Mouse (Mus musculus) heart, embryonic 15.5 days (tissue): ENCODE measurements around the gene Pcdh15. TPM values are rescaled to one million over a fixed set of nuclear protein-coding genes. Genes with fewer than 3 reads are reported as not detected.

Experiments
- ATAC-seq: fragments of 200-750 bp; cut with Nextera tagmentation; replicated peaks from 2 replicates; pipeline ENCODE4 v1.8.0; 2017; ENCODE audit warnings: low read depth, moderate TSS enrichment; ENCODE audit not compliant: insufficient number of reproducible peaks, insufficient read depth, low FRiP score
- H3K27ac ChIP-seq: fragments of 300-500 bp; sonication (generic); 2 replicates; pipeline ENCODE4 v1.5.1; 2015; ENCODE audit warnings: mild to moderate bottlenecking, inconsistent platforms
- H3K27me3 ChIP-seq: fragments of 300-500 bp; sonication (generic); 2 replicates; pipeline ENCODE4 v1.6.1; 2015; ENCODE audit warnings: inconsistent platforms
- H3K36me3 ChIP-seq: fragments of 300-500 bp; sonication (generic); 2 replicates; pipeline ENCODE4 v1.6.1; 2015; ENCODE audit warnings: mild to moderate bottlenecking, inconsistent platforms
- H3K4me1 ChIP-seq: fragments of 300-500 bp; sonication (generic); replicated peaks from 2 replicates; pipeline ENCODE4 v1.6.1; 2015; ENCODE audit warnings: inconsistent platforms
- H3K4me2 ChIP-seq: fragments of 300-500 bp; sonication (generic); 2 replicates; pipeline ENCODE4 v1.6.1; 2015; ENCODE audit warnings: inconsistent platforms, mild to moderate bottlenecking, moderate library complexity
- H3K4me3 ChIP-seq: fragments of 300-500 bp; sonication (generic); 2 replicates; pipeline ENCODE4 v1.5.1; 2015; ENCODE audit warnings: mild to moderate bottlenecking, inconsistent platforms
- H3K9ac ChIP-seq: fragments of 300-500 bp; sonication (generic); 2 replicates; pipeline ENCODE4 v1.6.1; 2015; ENCODE audit warnings: mild to moderate bottlenecking, inconsistent platforms
- H3K9me3 ChIP-seq: fragments of 300-500 bp; sonication (generic); replicated peaks from 2 replicates; pipeline ENCODE4 v1.6.1; 2016; ENCODE audit warnings: inconsistent platforms
- WGBS: fragments of 180-500 bp; shearing (Covaris S2); methylation state at CpG from one replicate; pipeline ENCODE4 v1.1.7; 2015; ENCODE audit warnings: mixed read lengths; 5-methylcytosine and 5-hydroxymethylcytosine counted together
- polyA plus RNA-seq: library from polyadenylated mRNA; unstranded; fragments of >200 nt; fragmentation: Nextera tagmentation; extraction: Ambion mirVana; gene quantifications from 2 replicates; pipeline ENCODE4 v1.2.1, GENCODE M21; 2015

Pcdh15 gene
- polyA plus RNA-seq, 1 experiment from 2014 or later = 0.45 TPM

GRCm38 (mm10) chr10:73953362-73953761 is 854.2 kb downstream of the Pcdh15 start:
- Histone ChIP-seq H3K9me3 (no peaks in the 10 kb centered on the region), H3K4me2 (no peak overlapping the region), H3K27ac (no peak overlapping the region), H3K27me3 (no peaks in the 10 kb centered on the region), H3K4me3 (no peak overlapping the region), H3K9ac (no peak overlapping the region), H3K4me1 (no peaks in the 10 kb centered on the region), H3K36me3 (no peaks in the 10 kb centered on the region)
- WGBS = 81% methylated on average over 4 of the region's 4 CpGs
- no peak for ATAC-seq

GRCm38 (mm10) chr10:73984057-73984456 is 884.9 kb downstream of the Pcdh15 start:
- no peaks in the 10 kb centered on the region for H3K4me1 ChIP-seq
- no peak overlapping the region for H3K9ac ChIP-seq
- ATAC-seq = no peak
- no peak overlapping the region for H3K4me3 ChIP-seq
- no peaks in the 10 kb centered on the region for H3K27me3 ChIP-seq
- no peak overlapping the region for H3K4me2 ChIP-seq
- H3K9me3 ChIP-seq = no peaks in the 10 kb centered on the region
- 73% methylated on average over 5 of the region's 5 CpGs for WGBS
- no peaks in the 10 kb centered on the region for H3K36me3 ChIP-seq
- H3K27ac ChIP-seq = no peak overlapping the region

- no peak for ATAC-seq
- no peak overlapping the region for H3K9ac ChIP-seq
- H3K9me3 ChIP-seq = no peaks in the 10 kb centered on the region
- H3K4me1 ChIP-seq = no peaks in the 10 kb centered on the region
- 61% methylated on average over 1 of the region's 1 CpGs for WGBS
- H3K36me3 ChIP-seq = no peaks in the 10 kb centered on the region
- H3K27me3 ChIP-seq = no peaks in the 10 kb centered on the region
- no peak overlapping the region for H3K4me2 ChIP-seq
- no peak overlapping the region for H3K4me3 ChIP-seq
- no peak overlapping the region for H3K27ac ChIP-seq
These were observed 909.7 kb downstream of the Pcdh15 start for GRCm38 (mm10) chr10:74008836-74009235.

- Histone ChIP-seq H3K36me3 (no peaks in the 10 kb centered on the region), H3K4me2 (no peak overlapping the region), H3K4me1 (no peaks in the 10 kb centered on the region), H3K9me3 (no peaks in the 10 kb centered on the region), H3K9ac (no peak overlapping the region), H3K4me3 (no peak overlapping the region), H3K27me3 (no peaks in the 10 kb centered on the region), H3K27ac (no peak overlapping the region)
- 84% methylated on average over 1 of the region's 1 CpGs for WGBS
- no peak for ATAC-seq
These were observed 923.9 kb downstream of the Pcdh15 start for GRCm38 (mm10) chr10:74023091-74023490.

- Histone ChIP-seq H3K27me3 (no peaks in the 10 kb centered on the region), H3K4me1 (no peaks in the 10 kb centered on the region), H3K9me3 (no peaks in the 10 kb centered on the region), H3K4me3 (no peak overlapping the region), H3K27ac (no peak overlapping the region), H3K4me2 (no peak overlapping the region), H3K36me3 (no peaks in the 10 kb centered on the region), H3K9ac (no peak overlapping the region)
- no peak for ATAC-seq
- 51% methylated on average over 9 of the region's 9 CpGs for WGBS
These were observed 953.9 kb downstream of the Pcdh15 start for GRCm38 (mm10) chr10:74053059-74053458.

GRCm38 (mm10) chr10:74086653-74087052 is 987.5 kb downstream of the Pcdh15 start:
- H3K27me3 ChIP-seq = no peaks in the 10 kb centered on the region
- no peak overlapping the region for H3K4me3 ChIP-seq
- no peak overlapping the region for H3K9ac ChIP-seq
- no peaks in the 10 kb centered on the region for H3K9me3 ChIP-seq
- no peak overlapping the region for H3K4me2 ChIP-seq
- no peak for ATAC-seq
- H3K36me3 ChIP-seq = no peaks in the 10 kb centered on the region
- H3K4me1 ChIP-seq = no peaks in the 10 kb centered on the region
- 79% methylated on average over 4 of the region's 4 CpGs for WGBS
- H3K27ac ChIP-seq = no peak overlapping the region

GRCm38 (mm10) chr10:74098296-74098695 is 999.2 kb downstream of the Pcdh15 start:
- H3K27ac ChIP-seq = no peak overlapping the region
- ATAC-seq = no peak

GRCm38 (mm10) chr10:74114107-74114506 is 1015.0 kb downstream of the Pcdh15 start:
- Histone ChIP-seq H3K4me3 (no peak overlapping the region), H3K27me3 (no peaks in the 10 kb centered on the region), H3K27ac (no peak overlapping the region), H3K9ac (no peak overlapping the region), H3K36me3 (no peaks in the 10 kb centered on the region), H3K4me1 (no peaks in the 10 kb centered on the region), H3K4me2 (no peak overlapping the region), H3K9me3 (no peaks in the 10 kb centered on the region)
- no peak for ATAC-seq
- 75% methylated on average over 1 of the region's 1 CpGs for WGBS

More at GRCm38 (mm10) chr10:74098296-74098695, 999.2 kb downstream of the Pcdh15 start:
- no peaks in the 10 kb centered on the region for H3K4me1 ChIP-seq
- no peaks in the 10 kb centered on the region for H3K9me3 ChIP-seq
- WGBS = 83% methylated on average over 1 of the region's 1 CpGs
- H3K4me2 ChIP-seq = no peak overlapping the region
- H3K9ac ChIP-seq = no peak overlapping the region
- H3K36me3 ChIP-seq = no peaks in the 10 kb centered on the region
- no peak overlapping the region for H3K4me3 ChIP-seq
- H3K27me3 ChIP-seq = no peaks in the 10 kb centered on the region

- H3K4me1 ChIP-seq = no peaks in the 10 kb centered on the region
- no peak overlapping the region for H3K4me2 ChIP-seq
- WGBS = 18% methylated on average over 1 of the region's 1 CpGs
- no peaks in the 10 kb centered on the region for H3K36me3 ChIP-seq
- H3K9me3 ChIP-seq = no peaks in the 10 kb centered on the region
- H3K27me3 ChIP-seq = no peaks in the 10 kb centered on the region
- H3K9ac ChIP-seq = no peak overlapping the region
- ATAC-seq = no peak
- H3K27ac ChIP-seq = no peak overlapping the region
- H3K4me3 ChIP-seq = no peak overlapping the region
These were observed 1017.7 kb downstream of the Pcdh15 start for GRCm38 (mm10) chr10:74116817-74117216.

GRCm38 (mm10) chr10:74123421-74123820 is 1024.3 kb downstream of the Pcdh15 start:
- 79% methylated on average over 4 of the region's 4 CpGs for WGBS
- H3K9me3 ChIP-seq = no peaks in the 10 kb centered on the region
- no peaks in the 10 kb centered on the region for H3K4me1 ChIP-seq
- H3K36me3 ChIP-seq = no peaks in the 10 kb centered on the region
- H3K27ac ChIP-seq = no peak overlapping the region
- H3K9ac ChIP-seq = no peak overlapping the region
- H3K4me2 ChIP-seq = no peak overlapping the region
- ATAC-seq = no peak
- H3K27me3 ChIP-seq = no peaks in the 10 kb centered on the region
- no peak overlapping the region for H3K4me3 ChIP-seq

- no peaks in the 10 kb centered on the region for H3K36me3 ChIP-seq
- H3K4me2 ChIP-seq = no peak overlapping the region
- no peaks in the 10 kb centered on the region for H3K4me1 ChIP-seq
- WGBS = 83% methylated on average over 3 of the region's 3 CpGs
- no peaks in the 10 kb centered on the region for H3K9me3 ChIP-seq
- H3K4me3 ChIP-seq = no peak overlapping the region
- no peak for ATAC-seq
- H3K9ac ChIP-seq = no peak overlapping the region
- no peak overlapping the region for H3K27ac ChIP-seq
- H3K27me3 ChIP-seq = no peaks in the 10 kb centered on the region
These were observed 1030.0 kb downstream of the Pcdh15 start for GRCm38 (mm10) chr10:74129192-74129591.

GRCm38 (mm10) chr10:74129665-74130064 is 1030.5 kb downstream of the Pcdh15 start:
- no peak overlapping the region for H3K27ac ChIP-seq
- no peaks in the 10 kb centered on the region for H3K4me1 ChIP-seq
- ATAC-seq = no peak
- no peaks in the 10 kb centered on the region for H3K9me3 ChIP-seq
- no peak overlapping the region for H3K4me3 ChIP-seq
- no peak overlapping the region for H3K9ac ChIP-seq
- H3K36me3 ChIP-seq = no peaks in the 10 kb centered on the region
- H3K27me3 ChIP-seq = no peaks in the 10 kb centered on the region
- H3K4me2 ChIP-seq = no peak overlapping the region
